Mouse (Mus musculus) megakaryocyte, embryonic 14.5 days (primary cell): ENCODE results near the gene Rnls.

Experiments used
- FLI1 ChIP-seq: IDR thresholded peaks from 2 replicates; pipeline ENCODE4 v1.6.1; 2012; ENCODE audit warnings: low read length, inconsistent platforms, mixed read lengths
- GATA1 ChIP-seq: IDR thresholded peaks from 3 replicates; pipeline ENCODE4 v1.6.1; 2012; ENCODE audit warnings: mixed read lengths, low read length, inconsistent platforms, borderline replicate concordance

- TF ChIP-seq GATA1 = no peak
- no peak for TF ChIP-seq FLI1
Measured at GRCm38 (mm10) chr19:33103851-33104250, 288.2 kb downstream of the Rnls start.
